Mouse (Mus musculus): Measurements from ENCODE around the gene Dnm3. TPM values are rescaled to one million over a fixed set of nuclear protein-coding genes. Genes with fewer than 3 reads are reported as not detected.
A peak's percentile ranks its signal among the peaks of the same experiment; 100 is the strongest.

Gene Dnm3
- polyA plus RNA-seq, 1 experiment: 1.0 TPM

- 23% methylated on average over 2 of the region's 2 CpGs for WGBS
- no peak for TF ChIP-seq CTCF (IDR thresholded peaks at IDR 0.05; ENCODE audit: extremely low read depth, insufficient read length, insufficient replicate concordance, low read depth, low read length)
- no peak for TF ChIP-seq POLR2A (IDR thresholded peaks at IDR 0.05; ENCODE audit: low read depth, low read length)
- Histone ChIP-seq H3K4me3 (ENCODE audit: low read depth, low read length) (no peak overlapping the region), H3K36me3 (ENCODE audit: control insufficient read depth, insufficient read depth, low read length) (peaks cover 4% of the 10 kb centered on the region; the same call in 1 of the 2 replicates), H3K27ac (ENCODE audit: insufficient read depth, low read depth, low read length) (no peak overlapping the region), H3K4me1 (ENCODE audit: control insufficient read depth, insufficient read depth, insufficient read length, low read length) (peaks cover 4% of the 10 kb centered on the region; the same call in 1 of the 2 replicates), H3K27me3 (ENCODE audit: control insufficient read depth, insufficient read depth, low read length) (no peaks in the 10 kb centered on the region)
Observed at GRCm38 (mm10) chr1:161967936-161968335, 509.9 kb downstream of the Dnm3 start.

GRCm38 (mm10) chr1:161962465-161963377 lies 515.1 kb downstream of the Dnm3 start:
- no peaks in the 10 kb centered on the region for H3K36me3 ChIP-seq (ENCODE audit: control insufficient read depth, insufficient read depth, low read length)
- H3K27ac ChIP-seq (ENCODE audit: insufficient read depth, low read depth, low read length): no peak overlapping the region
- H3K27me3 ChIP-seq (ENCODE audit: control insufficient read depth, insufficient read depth, low read length): no peaks in the 10 kb centered on the region
- H3K4me3 ChIP-seq (ENCODE audit: low read depth, low read length): no peak overlapping the region
- WGBS: 52% methylated on average over 3 of the region's 3 CpGs
- peak; percentile 61; the same call in 1 of the 2 replicates for TF ChIP-seq CTCF (IDR thresholded peaks at IDR 0.05; ENCODE audit: extremely low read depth, insufficient read length, insufficient replicate concordance, low read depth, low read length)
- TF ChIP-seq POLR2A (IDR thresholded peaks at IDR 0.05; ENCODE audit: low read depth, low read length): no peak
- H3K4me1 ChIP-seq (ENCODE audit: control insufficient read depth, insufficient read depth, insufficient read length, low read length): peaks cover 6% of the 10 kb centered on the region; the same call in 1 of the 2 replicates

DNA sequence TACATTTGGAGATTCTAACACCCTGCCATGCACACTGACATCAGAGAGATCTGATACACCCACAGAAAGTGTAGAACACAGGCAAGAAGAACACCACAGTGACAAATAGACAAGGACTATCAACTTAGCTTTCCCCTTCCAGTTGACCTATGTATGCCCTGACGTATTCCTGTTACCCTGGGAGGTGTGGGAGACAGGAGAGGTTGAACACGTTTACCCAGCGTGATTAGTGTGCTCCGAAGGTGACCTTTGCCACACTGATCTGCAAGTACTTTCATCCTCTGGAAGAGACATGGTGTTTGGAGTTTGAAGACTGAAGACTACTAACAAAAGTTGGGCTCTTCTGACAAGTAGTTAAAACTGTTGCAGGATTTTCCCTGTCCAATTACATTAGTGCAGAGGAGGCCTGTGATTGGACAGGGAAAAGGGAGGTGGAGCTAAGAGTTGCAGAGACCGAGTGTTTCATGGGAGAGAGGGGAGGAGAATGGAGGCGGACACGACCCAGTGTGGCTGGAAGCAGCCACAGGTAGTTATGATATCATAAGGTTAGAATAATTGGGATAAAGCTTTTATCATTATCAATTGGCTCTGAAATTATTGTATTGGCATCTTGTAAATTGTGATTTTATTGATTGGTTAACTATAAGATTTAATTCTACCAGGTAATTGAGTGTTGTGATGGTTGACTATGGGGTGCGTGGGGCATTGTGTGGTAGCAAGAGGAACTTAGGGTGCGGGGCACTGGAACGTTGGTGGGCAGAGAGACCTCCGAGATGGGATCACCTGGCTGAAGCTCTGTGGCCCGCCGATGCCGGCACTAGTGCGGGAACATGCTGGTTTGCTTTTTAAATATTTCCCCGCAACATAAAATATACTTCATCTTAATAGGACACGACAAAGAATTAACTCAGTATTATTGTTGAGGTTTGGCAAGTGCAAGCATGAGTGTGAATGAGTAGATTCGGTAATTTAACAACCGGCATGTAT lies 519.6 kb downstream of the Dnm3 start:
- 69% methylated on average over 19 of the region's 19 CpGs for WGBS
- H3K4me1 ChIP-seq (ENCODE audit: control insufficient read depth, insufficient read depth, insufficient read length, low read length): peaks cover 2% of the 10 kb centered on the region; the same call in 1 of the 2 replicates
- no peaks in the 10 kb centered on the region for H3K27me3 ChIP-seq (ENCODE audit: control insufficient read depth, insufficient read depth, low read length)
- TF ChIP-seq CTCF (IDR thresholded peaks at IDR 0.05; ENCODE audit: extremely low read depth, insufficient read length, insufficient replicate concordance, low read depth, low read length) (no peak), POLR2A (IDR thresholded peaks at IDR 0.05; ENCODE audit: low read depth, low read length) (no peak)
- H3K36me3 ChIP-seq (ENCODE audit: control insufficient read depth, insufficient read depth, low read length): no peaks in the 10 kb centered on the region
- no peak overlapping the region for H3K4me3 ChIP-seq (ENCODE audit: low read depth, low read length)
- peak overlapping the region; percentile 19; the same call in 1 of the 2 replicates for H3K27ac ChIP-seq (ENCODE audit: insufficient read depth, low read depth, low read length)

DNA sequence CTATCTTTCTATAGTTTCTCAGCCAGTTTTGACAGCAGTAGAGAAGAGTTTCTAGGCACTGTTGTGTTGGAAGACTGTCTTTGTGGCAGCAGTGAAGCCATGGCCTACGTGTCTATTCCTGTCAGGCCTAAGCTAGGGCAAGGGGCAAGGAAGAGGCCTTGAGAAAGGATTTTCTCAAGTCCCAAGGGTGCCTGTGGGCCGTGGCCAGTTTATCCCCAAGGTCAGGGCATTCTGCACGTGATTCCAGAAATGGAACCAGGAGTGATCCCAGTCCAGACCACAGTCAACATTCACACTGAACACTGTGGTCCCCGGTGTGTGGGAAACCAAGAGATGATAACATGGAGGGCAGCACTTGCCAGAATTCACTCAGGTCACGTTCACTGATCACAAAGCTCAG lies 522.0 kb downstream of the Dnm3 start:
- 61% methylated on average over 5 of the region's 5 CpGs for WGBS
- Histone ChIP-seq H3K27ac (ENCODE audit: insufficient read depth, low read depth, low read length) (no peak overlapping the region), H3K4me3 (ENCODE audit: low read depth, low read length) (no peak overlapping the region), H3K27me3 (ENCODE audit: control insufficient read depth, insufficient read depth, low read length) (no peaks in the 10 kb centered on the region), H3K36me3 (ENCODE audit: control insufficient read depth, insufficient read depth, low read length) (no peaks in the 10 kb centered on the region), H3K4me1 (ENCODE audit: control insufficient read depth, insufficient read depth, insufficient read length, low read length) (peaks cover 2% of the 10 kb centered on the region; the same call in 1 of the 2 replicates)
- TF ChIP-seq CTCF (IDR thresholded peaks at IDR 0.05; ENCODE audit: extremely low read depth, insufficient read length, insufficient replicate concordance, low read depth, low read length) (no peak), POLR2A (IDR thresholded peaks at IDR 0.05; ENCODE audit: low read depth, low read length) (no peak)

GRCm38 (mm10) chr1:161952599-161952998 lies 525.2 kb downstream of the Dnm3 start:
- no peaks in the 10 kb centered on the region for H3K27me3 ChIP-seq (ENCODE audit: control insufficient read depth, insufficient read depth, low read length)
- WGBS: 58% methylated on average over 1 of the region's 1 CpGs
- no peaks in the 10 kb centered on the region; the same call in 1 of the 2 replicates for H3K4me1 ChIP-seq (ENCODE audit: control insufficient read depth, insufficient read depth, insufficient read length, low read length)
- no peak overlapping the region for H3K4me3 ChIP-seq (ENCODE audit: low read depth, low read length)
- no peaks in the 10 kb centered on the region for H3K36me3 ChIP-seq (ENCODE audit: control insufficient read depth, insufficient read depth, low read length)
- TF ChIP-seq CTCF (IDR thresholded peaks at IDR 0.05; ENCODE audit: extremely low read depth, insufficient read length, insufficient replicate concordance, low read depth, low read length) (no peak), POLR2A (IDR thresholded peaks at IDR 0.05; ENCODE audit: low read depth, low read length) (no peak)
- H3K27ac ChIP-seq (ENCODE audit: insufficient read depth, low read depth, low read length): 0 out of 2 replicates have a peak overlapping the region, but pooled peaks have one; percentile 5

GRCm38 (mm10) chr1:161951009-161951779 lies 526.6 kb downstream of the Dnm3 start:
- Histone ChIP-seq H3K27me3 (ENCODE audit: control insufficient read depth, insufficient read depth, low read length) (no peaks in the 10 kb centered on the region), H3K36me3 (ENCODE audit: control insufficient read depth, insufficient read depth, low read length) (no peaks in the 10 kb centered on the region), H3K27ac (ENCODE audit: insufficient read depth, low read depth, low read length) (no peak overlapping the region), H3K4me3 (ENCODE audit: low read depth, low read length) (no peak overlapping the region), H3K4me1 (ENCODE audit: control insufficient read depth, insufficient read depth, insufficient read length, low read length) (no peaks in the 10 kb centered on the region; the same call in 1 of the 2 replicates)
- TF ChIP-seq POLR2A (IDR thresholded peaks at IDR 0.05; ENCODE audit: low read depth, low read length): no peak
- TF ChIP-seq CTCF (IDR thresholded peaks at IDR 0.05; ENCODE audit: extremely low read depth, insufficient read length, insufficient replicate concordance, low read depth, low read length): no peak
- WGBS: 26% methylated on average over 5 of the region's 5 CpGs

Data from small intestine, adult 2 months (tissue).